Mouse (Mus musculus) liver, adult 2 months (tissue): Measurements from ENCODE around the gene Stam2. TPM values are rescaled to one million over a fixed set of nuclear protein-coding genes. Genes with fewer than 3 reads are reported as not detected.
A peak's percentile ranks its signal among the peaks of the same experiment; 100 is the strongest.

Experiments used
- DNase-seq: peaks from one replicate; pipeline ENCODE4 v3.0.0-alpha.2; 2011; ENCODE audit warnings: low read depth, low spot score; ENCODE audit errors: extremely low read depth
- H3K27ac ChIP-seq: fragments of 200-500 bp; replicated peaks from 2 replicates; pipeline ENCODE4 v1.5.1; 2012; ENCODE audit warnings: low read depth, mild to moderate bottlenecking, control low read depth, inconsistent platforms, low read length; ENCODE audit not compliant: insufficient read depth
- H3K27me3 ChIP-seq: fragments of 200-500 bp; 2 replicates; pipeline ENCODE4 v1.6.1; 2012; ENCODE audit warnings: mild to moderate bottlenecking, moderate library complexity, low read length, inconsistent platforms; ENCODE audit not compliant: control insufficient read depth, insufficient read depth
- H3K36me3 ChIP-seq: fragments of 200-500 bp; 2 replicates; pipeline ENCODE4 v1.6.1; 2012; ENCODE audit warnings: low read length, inconsistent platforms; ENCODE audit not compliant: control insufficient read depth, insufficient read depth
- H3K4me1 ChIP-seq: fragments of 200-500 bp; 2 replicates; pipeline ENCODE4 v1.6.1; 2011; ENCODE audit warnings: low read length; ENCODE audit not compliant: control insufficient read depth, insufficient read depth
- H3K4me3 ChIP-seq: fragments of 200-500 bp; 2 replicates; pipeline ENCODE4 v1.5.1; 2011; ENCODE audit warnings: low read depth, mild to moderate bottlenecking, control low read depth, low read length, moderate library complexity; ENCODE audit not compliant: insufficient read depth
- H3K79me2 ChIP-seq: fragments of 200-500 bp; 2 replicates; pipeline ENCODE4 v1.6.1; 2012; ENCODE audit warnings: inconsistent platforms, mild to moderate bottlenecking, low read length, moderate library complexity; ENCODE audit not compliant: control insufficient read depth, insufficient read depth
- H3K9ac ChIP-seq: fragments of 200-500 bp; 2 replicates; pipeline ENCODE4 v1.6.1; 2012; ENCODE audit warnings: low read depth, mild to moderate bottlenecking, control low read depth, inconsistent platforms, low read length
- CTCF ChIP-seq: fragments of 200-500 bp; IDR thresholded peaks from 2 replicates; pipeline ENCODE4 v1.5.1; 2011; ENCODE audit warnings: low read depth, low read length, control low read depth
- POLR2A ChIP-seq: fragments of 200-500 bp; IDR thresholded peaks from 2 replicates; pipeline ENCODE4 v1.6.1; 2011; ENCODE audit warnings: low read length, control low read depth; ENCODE audit not compliant: insufficient read depth; ENCODE audit errors: extremely low read depth
- WGBS: fragments of 180-500 bp; shearing (Covaris S2); methylation state at CpG from one replicate; pipeline ENCODE4 v1.1.7; 2018; 5-methylcytosine and 5-hydroxymethylcytosine counted together
- polyA plus RNA-seq: library from polyadenylated mRNA; depleted of rRNA; stranded (reverse); fragments of >200 nt; gene quantifications from 2 replicates; pipeline ENCODE4 v1.2.3, GENCODE M21; 2012
- total RNA-seq: library from RNA; depleted of rRNA; stranded (reverse); fragments of >200 nt; gene quantifications from 2 replicates; pipeline ENCODE4 v1.2.3, GENCODE M21; 2014

The Stam2 gene
- total and polyA plus RNA-seq, 2 experiments, result 3.8 to 6.1 TPM

DNA sequence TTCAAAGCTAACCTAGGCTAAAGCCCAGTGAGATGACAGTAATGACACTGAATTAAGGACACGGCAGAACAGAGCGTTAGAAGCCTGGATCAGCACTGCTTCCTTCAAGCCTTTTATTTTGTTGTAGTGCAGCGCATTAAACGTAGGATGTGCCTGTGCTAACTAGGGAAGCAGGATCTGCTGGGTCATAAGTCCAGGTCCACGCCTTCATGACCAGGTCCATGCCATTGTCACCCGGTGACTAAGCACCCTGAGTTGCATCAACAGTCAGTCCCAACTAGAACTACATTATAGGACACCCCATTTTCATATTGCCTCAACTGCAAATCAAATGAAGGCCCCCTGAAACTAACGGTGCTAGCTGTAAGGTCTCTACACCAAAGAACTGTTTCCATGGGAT is 7.6 kb downstream of the Stam2 start:
- H3K4me1 ChIP-seq, result peaks cover 4% of the 10 kb centered on the region
- no peaks in the 10 kb centered on the region for H3K36me3 ChIP-seq
- H3K4me3 ChIP-seq, result no peak overlapping the region
- H3K27ac ChIP-seq, result no peak overlapping the region
- DNase-seq, result peak; percentile 22
- WGBS, result 92% methylated on average over 7 of the region's 7 CpGs
- H3K79me2 ChIP-seq, result peaks cover 40% of the 10 kb centered on the region
- TF ChIP-seq POLR2A (no peak), CTCF (no peak)
- H3K9ac ChIP-seq, result no peak overlapping the region
- H3K27me3 ChIP-seq, result no peaks in the 10 kb centered on the region

GRCm38 (mm10) chr2:52733659-52734058 is 8.4 kb downstream of the Stam2 start:
- no peak overlapping the region for H3K27ac ChIP-seq
- H3K9ac ChIP-seq, result no peak overlapping the region
- no peaks in the 10 kb centered on the region for H3K27me3 ChIP-seq
- no peaks in the 10 kb centered on the region for H3K36me3 ChIP-seq
- H3K79me2 ChIP-seq, result peaks cover 35% of the 10 kb centered on the region
- WGBS, result 95% methylated on average over 7 of the region's 7 CpGs
- H3K4me1 ChIP-seq, result peaks cover 4% of the 10 kb centered on the region
- H3K4me3 ChIP-seq, result no peak overlapping the region
- DNase-seq, result no peak
- TF ChIP-seq POLR2A (no peak), CTCF (no peak)

- Histone ChIP-seq H3K9ac (no peak overlapping the region), H3K79me2 (peaks cover 35% of the 10 kb centered on the region), H3K4me1 (peaks cover 4% of the 10 kb centered on the region), H3K4me3 (no peak overlapping the region), H3K36me3 (no peaks in the 10 kb centered on the region), H3K27ac (no peak overlapping the region), H3K27me3 (no peaks in the 10 kb centered on the region)
- TF ChIP-seq POLR2A (no peak), CTCF (no peak)
- no peak for DNase-seq
- WGBS, result 87% methylated on average over 7 of the region's 7 CpGs
Observed at GRCm38 (mm10) chr2:52732611-52733010, 9.5 kb downstream of the Stam2 start.

GRCm38 (mm10) chr2:52732001-52732400 is 10.1 kb downstream of the Stam2 start:
- H3K36me3 ChIP-seq, result no peaks in the 10 kb centered on the region
- H3K9ac ChIP-seq, result no peak overlapping the region
- TF ChIP-seq POLR2A (no peak), CTCF (no peak)
- H3K27me3 ChIP-seq, result no peaks in the 10 kb centered on the region
- H3K4me1 ChIP-seq, result peaks cover 4% of the 10 kb centered on the region
- WGBS, result 75% methylated on average over 5 of the region's 5 CpGs
- peaks cover 38% of the 10 kb centered on the region for H3K79me2 ChIP-seq
- no peak for DNase-seq
- no peak overlapping the region for H3K4me3 ChIP-seq
- H3K27ac ChIP-seq, result no peak overlapping the region

GRCm38 (mm10) chr2:52730891-52731290 is 11.2 kb downstream of the Stam2 start:
- TF ChIP-seq CTCF (no peak), POLR2A (no peak)
- 96% methylated on average over 6 of the region's 6 CpGs for WGBS
- DNase-seq, result no peak
- no peaks in the 10 kb centered on the region for H3K36me3 ChIP-seq
- H3K27me3 ChIP-seq, result no peaks in the 10 kb centered on the region
- no peak overlapping the region for H3K9ac ChIP-seq
- H3K27ac ChIP-seq, result no peak overlapping the region
- H3K79me2 ChIP-seq, result peaks cover 36% of the 10 kb centered on the region
- H3K4me3 ChIP-seq, result no peak overlapping the region
- peaks cover 4% of the 10 kb centered on the region for H3K4me1 ChIP-seq

- Histone ChIP-seq H3K27me3 (no peaks in the 10 kb centered on the region), H3K27ac (no peak overlapping the region), H3K4me1 (peaks cover 2% of the 10 kb centered on the region; the same call in 1 of the 2 replicates), H3K4me3 (no peak overlapping the region), H3K79me2 (peaks cover 8% of the 10 kb centered on the region; the same call in 1 of the 2 replicates), H3K9ac (no peak overlapping the region), H3K36me3 (no peaks in the 10 kb centered on the region; the same call in 1 of the 2 replicates)
- TF ChIP-seq CTCF (no peak), POLR2A (no peak)
- WGBS, result 57% methylated on average over 13 of the region's 13 CpGs
- DNase-seq, result peak; percentile 58
Observed at GRCm38 (mm10) chr2:52720231-52721025, 21.7 kb downstream of the Stam2 start.
